Mouse (Mus musculus) kidney, adult 8-10 months (tissue): Measurements from ENCODE around the gene Dram1.

Source experiments
- DNase-seq, 2 experiments: peaks; one replicate each; pipeline ENCODE4 v3.0.0; 2022

The Dram1 gene

GRCm38 (mm10) chr10:88379013-88379885, at the start of gene Dram1, which contains the start of gene Gnptab:
Dram1 (minus strand) TSS chr10:88379080.
Gnptab (plus strand) TSS chr10:88379132.
- peak; percentile 81 to 84 for DNase-seq

GRCm38 (mm10) chr10:88427998-88428397, 49.1 kb upstream of the Dram1 start:
- no peak for DNase-seq

GRCm38 (mm10) chr10:88426896-88427295, 48.0 kb upstream of the Dram1 start:
- DNase-seq, result no peak

GRCm38 (mm10) chr10:88426158-88426816, 47.4 kb upstream of the Dram1 start:
- peak; percentile 45 to 57 for DNase-seq

- no peak for DNase-seq
Measured at GRCm38 (mm10) chr10:88420655-88421435, 42.0 kb upstream of the Dram1 start.

- no peak for DNase-seq
Measured at GRCm38 (mm10) chr10:88420141-88420541, 41.3 kb upstream of the Dram1 start.

GRCm38 (mm10) chr10:88417686-88418085, 38.8 kb upstream of the Dram1 start:
- no peak for DNase-seq

GRCm38 (mm10) chr10:88412290-88412995, 33.6 kb upstream of the Dram1 start:
- DNase-seq, result no peak

GRCm38 (mm10) chr10:88409751-88410150, 30.9 kb upstream of the Dram1 start:
- DNase-seq, result no peak

- DNase-seq, result no peak
Measured at GRCm38 (mm10) chr10:88407875-88408631, 29.2 kb upstream of the Dram1 start.

GRCm38 (mm10) chr10:88405812-88406211, 26.9 kb upstream of the Dram1 start:
- peak in 1 of 2 experiments; percentile 29 for DNase-seq

GRCm38 (mm10) chr10:88404220-88404619, 25.3 kb upstream of the Dram1 start:
- DNase-seq, result no peak

- DNase-seq, result no peak
Measured at GRCm38 (mm10) chr10:88403021-88403420, 24.1 kb upstream of the Dram1 start.

GRCm38 (mm10) chr10:88399271-88399670, 20.4 kb upstream of the Dram1 start:
- no peak for DNase-seq

GRCm38 (mm10) chr10:88398668-88399243, 19.9 kb upstream of the Dram1 start:
- DNase-seq, result no peak

GRCm38 (mm10) chr10:88392181-88392847, 13.4 kb upstream of the Dram1 start:
- DNase-seq, result no peak

- DNase-seq, result no peak
Measured at GRCm38 (mm10) chr10:88391495-88391894, 12.6 kb upstream of the Dram1 start.

GRCm38 (mm10) chr10:88390096-88390790, 11.4 kb upstream of the Dram1 start:
- DNase-seq, result peak in 1 of 2 experiments; percentile 37

- DNase-seq, result peak in 1 of 2 experiments; percentile 4
Measured at GRCm38 (mm10) chr10:88389576-88389975, 10.7 kb upstream of the Dram1 start.

GRCm38 (mm10) chr10:88386251-88386650, 7.4 kb upstream of the Dram1 start:
- DNase-seq, result no peak
